Mouse (Mus musculus) CH12.LX (cell line): ENCODE results near the gene Scd3. TPM values are rescaled to one million over a fixed set of nuclear protein-coding genes. Genes with fewer than 3 reads are reported as not detected.

Source experiments
- DNase-seq: peaks from one replicate; pipeline ENCODE4 v3.0.0-alpha.2; 2013; ENCODE audit errors: extremely low read depth
- H3K27ac ChIP-seq: 2 replicates; pipeline ENCODE4 v1.5.1; 2012; ENCODE audit warnings: low read depth, mild to moderate bottlenecking, control low read depth, moderate library complexity; ENCODE audit not compliant: insufficient read depth
- H3K27me3 ChIP-seq: replicated peaks from 2 replicates; pipeline ENCODE3; 2012; ENCODE audit warnings: inconsistent platforms
- H3K36me3 ChIP-seq, 2 experiments: replicated peaks in 1 of 2; 2 replicates each; pipeline versions ENCODE3 to v1.6.1; 2012; ENCODE audit warnings: inconsistent platforms in 1 of 2, low read length in 1 of 2, mild to moderate bottlenecking in 1 of 2, mixed read lengths in 1 of 2, moderate library complexity in 1 of 2; ENCODE audit not compliant: control insufficient read depth in 1 of 2, insufficient read depth in 1 of 2
- H3K4me1 ChIP-seq, 2 experiments: 2 replicates each; pipeline ENCODE4 v1.6.1; 2012; ENCODE audit warnings: inconsistent platforms in 1 of 2, moderate library complexity in 1 of 2; ENCODE audit not compliant: insufficient read depth in 2 of 2, control insufficient read depth in 1 of 2
- H3K4me2 ChIP-seq: 2 replicates; pipeline ENCODE4 v1.6.1; 2012; ENCODE audit warnings: low read depth, mild to moderate bottlenecking, control low read depth; ENCODE audit not compliant: poor library complexity, insufficient read depth, severe bottlenecking
- H3K4me3 ChIP-seq, 3 experiments: fragments of 150-350 bp in 1 of 3; sonication (generic) in 1 of 3; replicated peaks in 1 of 3; 2 replicates each; pipeline versions ENCODE3 to v1.5.1; 2011 to 2012; ENCODE audit warnings: low read depth in 2 of 3, low read length in 2 of 3, mild to moderate bottlenecking in 2 of 3, moderate library complexity in 2 of 3, control low read depth in 1 of 3, improper control_type of control experiment in 1 of 3, inconsistent platforms in 1 of 3, mixed read lengths in 1 of 3; ENCODE audit not compliant: poor library complexity in 1 of 3
- H3K79me2 ChIP-seq: replicated peaks from 2 replicates; pipeline ENCODE4 v1.6.1; 2012; ENCODE audit warnings: mild to moderate bottlenecking, moderate library complexity; ENCODE audit not compliant: control insufficient read depth, poor library complexity, insufficient read depth, severe bottlenecking; ENCODE audit errors: extremely low read depth
- H3K9ac ChIP-seq: 2 replicates; pipeline ENCODE4 v1.6.1; 2012; ENCODE audit warnings: low read depth, mild to moderate bottlenecking, control low read depth, moderate library complexity; ENCODE audit not compliant: insufficient read depth
- H3K9me3 ChIP-seq: replicated peaks from 2 replicates; pipeline ENCODE3; 2012; ENCODE audit warnings: low read length, inconsistent platforms, mixed read lengths
- CTCF ChIP-seq, 2 experiments: IDR thresholded peaks in 1 of 2; conservative IDR thresholded peaks in 1 of 2; 2 replicates each; pipeline ENCODE4 v1.5.1; 2011 to 2012; ENCODE audit warnings: low read depth in 2 of 2, low read length in 2 of 2, improper control_type of control experiment in 1 of 2, inconsistent platforms in 1 of 2, mild to moderate bottlenecking in 1 of 2, moderate library complexity in 1 of 2
- E2F4 ChIP-seq: IDR thresholded peaks from 2 replicates; pipeline ENCODE4 v1.6.1; 2011; ENCODE audit warnings: low read depth, low read length, improper control_type of control experiment; ENCODE audit not compliant: insufficient replicate concordance
- ELF1 ChIP-seq: IDR thresholded peaks from 2 replicates; pipeline ENCODE4 v1.6.1; 2014; ENCODE audit warnings: low read depth, mild to moderate bottlenecking, inconsistent platforms, low read length, improper control_type of control experiment
- EP300 ChIP-seq: IDR thresholded peaks from 2 replicates; pipeline ENCODE4 v1.6.1; 2011; ENCODE audit warnings: low read length, improper control_type of control experiment
- ETS1 ChIP-seq: conservative IDR thresholded peaks from 2 replicates; pipeline ENCODE4 v1.6.1; 2012; ENCODE audit warnings: low read depth, mild to moderate bottlenecking, inconsistent platforms, low read length, improper control_type of control experiment, moderate library complexity
- HCFC1 ChIP-seq: IDR thresholded peaks from 2 replicates; pipeline ENCODE4 v1.6.1; 2012; ENCODE audit warnings: low read depth, mild to moderate bottlenecking, inconsistent platforms, low read length, improper control_type of control experiment
- IRF4 ChIP-seq: IDR thresholded peaks from 2 replicates; pipeline ENCODE4 v1.6.1; 2014; ENCODE audit warnings: low read depth, mild to moderate bottlenecking, inconsistent platforms, low read length, improper control_type of control experiment
- JUN ChIP-seq: IDR thresholded peaks from 2 replicates; pipeline ENCODE4 v1.6.1; 2011; ENCODE audit warnings: low read depth, mild to moderate bottlenecking, low read length, improper control_type of control experiment, moderate library complexity; ENCODE audit not compliant: insufficient read depth
- JUND ChIP-seq: conservative IDR thresholded peaks from 2 replicates; pipeline ENCODE4 v1.6.1; 2011; ENCODE audit warnings: low read depth, low read length, improper control_type of control experiment
- MAFK ChIP-seq: IDR thresholded peaks from 2 replicates; pipeline ENCODE4 v1.6.1; 2011; ENCODE audit warnings: low read length, improper control_type of control experiment; ENCODE audit not compliant: insufficient replicate concordance
- MAX ChIP-seq: IDR thresholded peaks from 2 replicates; pipeline ENCODE4 v1.6.1; 2011; ENCODE audit warnings: low read length, improper control_type of control experiment
- MAZ ChIP-seq: IDR thresholded peaks from 2 replicates; pipeline ENCODE4 v1.6.1; 2012; ENCODE audit warnings: low read depth, mild to moderate bottlenecking, inconsistent platforms, low read length, improper control_type of control experiment, moderate library complexity
- MYC ChIP-seq: IDR thresholded peaks from 2 replicates; pipeline ENCODE4 v1.6.1; 2011; ENCODE audit warnings: low read depth, mild to moderate bottlenecking, improper control_type of control experiment, low read length
- NRF1 ChIP-seq: IDR thresholded peaks from 2 replicates; pipeline ENCODE4 v1.6.1; 2014; ENCODE audit warnings: low read depth, mild to moderate bottlenecking, inconsistent platforms, low read length, improper control_type of control experiment, moderate library complexity
- PAX5 ChIP-seq: IDR thresholded peaks from 2 replicates; pipeline ENCODE4 v1.6.1; 2012; ENCODE audit warnings: low read length, inconsistent platforms, mixed read lengths
- POLR2A ChIP-seq: IDR thresholded peaks from 2 replicates; pipeline ENCODE4 v1.6.1; 2011; ENCODE audit warnings: low read depth, mild to moderate bottlenecking, improper control_type of control experiment, low read length
- POLR2AphosphoS2 ChIP-seq: IDR thresholded peaks from 2 replicates; pipeline ENCODE4 v1.6.1; 2011; ENCODE audit warnings: low read depth, low read length, improper control_type of control experiment
- RAD21 ChIP-seq: IDR thresholded peaks from 2 replicates; pipeline ENCODE4 v1.6.1; 2011; ENCODE audit warnings: low read depth, mild to moderate bottlenecking, low read length, improper control_type of control experiment, moderate library complexity
- TBP ChIP-seq: conservative IDR thresholded peaks from 2 replicates; pipeline ENCODE4 v1.6.1; 2011; ENCODE audit warnings: low read depth, low read length, improper control_type of control experiment
- USF1 ChIP-seq: IDR thresholded peaks from 2 replicates; pipeline ENCODE4 v1.6.1; 2014; ENCODE audit warnings: low read depth, mild to moderate bottlenecking, inconsistent platforms, low read length, improper control_type of control experiment
- ZC3H11A ChIP-seq: IDR thresholded peaks from 2 replicates; pipeline ENCODE4 v1.6.1; 2012; ENCODE audit warnings: low read depth, mild to moderate bottlenecking, inconsistent platforms, low read length, improper control_type of control experiment
- ZKSCAN1 ChIP-seq: IDR thresholded peaks from 2 replicates; pipeline ENCODE4 v1.6.1; 2012; ENCODE audit warnings: low read depth, inconsistent platforms, low read length, improper control_type of control experiment, borderline replicate concordance
- ZNF384 ChIP-seq: IDR thresholded peaks from 2 replicates; pipeline ENCODE4 v1.6.1; 2012; ENCODE audit warnings: low read depth, low read length, improper control_type of control experiment, inconsistent platforms
- dilution Hi-C: fragments of 300-500 bp; cut with MboI; formaldehyde crosslinking; loops from 2 replicates; pipeline ENCODE4 v1.14.3; 2020; ENCODE audit warnings: low sequenced_read_pairs; ENCODE audit not compliant: extremely low pct_unique_long_range_greater_than_20kb, extremely low pct_ligation_motif_present
- in situ Hi-C: fragments of 300-500 bp; cut with MboI; formaldehyde crosslinking; loops from 3 replicates; pipeline ENCODE4 v1.14.3; 2019; ENCODE audit warnings: low sequenced_read_pairs, low pct_ligation_motif_present, low pct_unique_long_range_greater_than_20kb, mixed read lengths
- polyA plus RNA-seq: library from polyadenylated mRNA; unstranded; fragments of >175 nt; gene quantifications from 2 replicates; pipeline ENCODE4 v1.2.1, GENCODE M21; 2012; ENCODE audit warnings: low read depth; ENCODE audit not compliant: insufficient read length
- total RNA-seq, 2 experiments: library from RNA; depleted of rRNA; stranded (reverse); fragments of 300-350 nt in 1 of 2; fragments of >200 nt in 1 of 2; gene quantifications; 2 replicates each; pipeline ENCODE4 v1.2.3; 2012 to 2014

Gene Scd3
- total and polyA plus RNA-seq, 3 experiments = not detected

DNA sequence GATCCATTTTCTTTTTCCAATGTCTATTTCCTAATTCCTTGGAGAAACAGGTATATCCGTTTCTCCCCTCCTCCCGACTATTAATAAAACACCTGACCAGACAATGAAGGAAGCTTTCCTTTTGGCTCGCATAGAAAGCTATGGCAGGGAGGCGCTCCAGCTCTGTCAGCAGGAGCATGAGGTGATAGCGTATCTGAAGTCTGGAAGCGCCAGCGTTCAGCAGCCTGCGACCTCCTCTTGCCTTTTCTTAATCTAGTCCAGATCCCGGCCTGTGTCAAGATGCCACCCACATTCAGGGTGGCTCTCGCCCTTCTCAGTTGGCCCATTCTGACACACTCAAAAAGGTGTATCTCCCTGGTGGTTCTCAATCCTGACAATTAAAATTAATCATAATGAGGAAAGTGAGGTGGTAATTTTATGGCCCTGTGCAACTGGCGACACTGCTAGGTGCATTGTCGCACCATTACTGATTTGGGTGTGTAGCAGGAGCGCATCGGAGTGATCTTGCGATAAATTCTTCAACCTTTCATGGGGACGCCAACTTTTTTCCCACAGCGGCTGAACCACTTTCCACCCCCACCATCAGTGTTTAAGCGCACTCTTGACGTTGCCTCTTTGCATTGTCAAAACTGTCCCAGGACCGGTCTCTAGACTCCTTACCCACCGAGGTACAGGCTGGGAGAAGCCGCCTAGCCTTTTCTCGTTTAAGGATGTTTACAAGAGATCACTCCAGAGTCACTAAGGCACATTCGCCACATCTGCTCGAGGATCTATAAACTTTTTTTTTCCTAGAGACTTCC, 44.4 kb downstream of the Scd3 start:
- Histone ChIP-seq H3K27me3 (no peaks in the 10 kb centered on the region), H3K4me2 (peak overlapping the region; percentile 58), H3K9ac (peak overlapping the region; percentile 51), H3K36me3 (no peaks in the 10 kb centered on the region), H3K4me3 (peak overlapping the region; percentile 42 to 56 (median 44)), H3K27ac (peak overlapping the region; percentile 60), H3K9me3 (no peaks in the 10 kb centered on the region), H3K79me2 (no peaks in the 10 kb centered on the region), H3K4me1 (peaks cover 14 to 61% of the 10 kb centered on the region in 2 experiments)
- no peak for DNase-seq
- in situ Hi-C loops (loop anchor here (5.0 kb wide), 1 partner anchor 50 kb away; no protein-coding TSS in a partner anchor), dilution Hi-C loops (no loop called here)
- no peak for TF ChIP-seq HCFC1
- TF ChIP-seq IRF4 = no peak
- no peak for TF ChIP-seq ZNF384
- peak; percentile 7 for TF ChIP-seq RAD21
- TF ChIP-seq NRF1 = no peak
- TF ChIP-seq CTCF (conservative IDR thresholded peaks at IDR 0.05 in 1 of 2, IDR thresholded peaks at IDR 0.05 in 1 of 2; ENCODE audit: low read depth in 2 of 2, low read length in 2 of 2) = 0 out of 4 replicates have a peak, but pooled peaks of 1 of the 2 experiments have one; percentile 7
- TF ChIP-seq JUND = no peak
- TF ChIP-seq USF1 = no peak
- TF ChIP-seq POLR2A = no peak
- TF ChIP-seq POLR2AphosphoS2 = no peak; the same call in 1 of the 2 replicates
- TF ChIP-seq PAX5 = no peak
- TF ChIP-seq MAZ = no peak
- no peak for TF ChIP-seq JUN
- 0 out of 2 replicates have a peak, but pooled peaks have one; percentile 20 for TF ChIP-seq TBP
- TF ChIP-seq ELF1 = no peak
- TF ChIP-seq ETS1 = no peak
- no peak for TF ChIP-seq EP300
- TF ChIP-seq ZKSCAN1 = no peak
- TF ChIP-seq ZC3H11A = no peak
- TF ChIP-seq MYC = no peak
- no peak for TF ChIP-seq MAX
- no peak for TF ChIP-seq MAFK
- TF ChIP-seq E2F4 = no peak
